Mouse (Mus musculus) olfactory bulb, adult 2 months (tissue): ENCODE results near the gene Asap2.

Source experiments
- CTCF ChIP-seq: fragments of 200-500 bp; IDR thresholded peaks from 2 replicates; pipeline ENCODE4 v1.5.1; 2012; ENCODE audit warnings: low read depth, mild to moderate bottlenecking, low read length, moderate library complexity; ENCODE audit not compliant: insufficient read depth
- POLR2A ChIP-seq: fragments of 200-500 bp; IDR thresholded peaks from 2 replicates; pipeline ENCODE4 v1.6.1; 2012; ENCODE audit warnings: mild to moderate bottlenecking, low read depth, low read length, moderate library complexity; ENCODE audit not compliant: insufficient read depth

DNA sequence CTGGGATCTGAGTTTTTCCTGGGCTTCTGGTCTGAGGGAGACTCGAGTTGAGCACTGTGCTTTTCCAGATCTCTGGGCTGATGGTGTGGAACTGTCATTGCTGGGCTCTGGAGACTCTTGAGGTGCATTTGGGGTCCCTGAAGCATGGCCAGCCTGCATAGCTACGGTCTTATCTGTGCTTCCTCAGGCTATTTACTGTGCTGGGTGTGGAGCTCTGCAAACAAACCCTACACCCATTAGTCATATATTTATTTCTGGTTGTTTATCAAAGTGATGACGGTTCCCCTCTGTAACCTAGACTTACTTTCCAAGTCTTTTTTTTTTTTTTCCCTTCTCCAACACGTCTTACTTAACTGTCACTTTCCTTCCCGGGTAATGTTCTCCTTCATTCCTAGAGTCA, 154.3 kb downstream of the Asap2 start:
- TF ChIP-seq CTCF (no peak), POLR2A (no peak)
